Mouse (Mus musculus): ENCODE measurements around the gene Atg14.

The Atg14 gene

DNA sequence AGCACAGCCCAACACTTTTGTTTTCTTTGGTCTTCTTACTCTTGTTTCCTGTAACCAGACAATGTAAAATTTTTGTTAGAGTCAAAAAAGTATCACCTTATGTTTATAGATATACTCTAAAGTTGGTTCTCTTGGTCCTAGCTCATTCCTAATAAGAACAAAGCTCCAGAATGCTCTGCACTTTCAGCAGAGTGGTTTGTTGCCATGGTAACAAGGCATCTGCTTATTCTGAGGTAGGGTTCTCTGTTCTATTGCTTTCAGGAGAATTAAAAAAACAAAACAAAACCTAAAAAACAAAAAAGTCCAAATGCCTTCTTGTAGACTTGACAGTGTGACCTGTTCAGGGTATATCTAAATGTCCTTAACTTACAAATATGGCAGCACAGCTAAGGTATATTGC is 62.4 kb downstream of the Atg14 start:
- no peak for DNase-seq (ENCODE audit: low read depth, low spot score)

DNA sequence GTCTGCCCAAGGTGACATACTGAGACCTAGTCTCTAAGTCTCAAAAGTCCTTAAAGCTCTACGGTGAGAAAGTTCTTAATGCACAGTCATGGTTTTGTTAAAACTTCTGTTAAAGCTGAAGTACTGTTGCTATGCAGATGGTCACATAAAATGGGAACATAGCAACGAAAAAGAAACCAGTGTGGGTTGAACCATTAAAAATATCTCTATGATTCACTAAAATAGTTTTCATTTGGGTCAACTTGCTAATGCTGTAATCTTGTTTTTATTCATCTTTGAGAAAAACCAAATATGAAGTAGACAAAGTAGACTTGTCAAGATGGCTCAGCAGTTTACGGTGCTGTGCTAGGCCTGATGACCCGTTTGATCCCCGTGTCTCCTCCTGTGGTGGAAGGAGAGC is 63.8 kb downstream of the Atg14 start:
- DNase-seq (ENCODE audit: low read depth, low spot score) = no peak

DNA sequence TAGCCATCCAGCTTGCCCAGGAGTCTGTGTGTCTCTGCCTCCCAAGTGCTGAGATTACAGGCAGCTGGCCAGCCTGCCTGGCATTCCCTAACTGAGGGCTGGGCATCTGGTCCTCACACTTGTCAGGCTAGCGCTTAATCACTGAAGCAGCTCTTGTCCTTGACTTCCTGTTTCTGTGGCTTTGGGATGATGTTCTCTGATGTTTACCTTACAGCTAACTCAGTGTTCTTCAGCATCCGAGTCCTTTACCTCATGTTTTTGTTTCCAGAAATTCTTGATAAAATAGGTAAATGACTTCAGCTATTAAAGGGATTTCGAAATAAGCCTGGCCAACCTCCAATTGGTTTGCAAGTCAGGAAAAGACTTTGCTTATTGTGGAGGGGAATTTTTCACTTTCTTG is 66.4 kb downstream of the Atg14 start:
- no peak for DNase-seq (ENCODE audit: low read depth, low spot score)

- DNase-seq (ENCODE audit: low read depth, low spot score) = no peak
Measured at GRCm38 (mm10) chr14:47498632-47499031, 71.8 kb downstream of the Atg14 start.

GRCm38 (mm10) chr14:47497166-47497565 is 73.3 kb downstream of the Atg14 start:
- no peak for DNase-seq (ENCODE audit: low read depth, low spot score)

GRCm38 (mm10) chr14:47495951-47496350 is 74.5 kb downstream of the Atg14 start:
- no peak for DNase-seq (ENCODE audit: low read depth, low spot score)

DNA sequence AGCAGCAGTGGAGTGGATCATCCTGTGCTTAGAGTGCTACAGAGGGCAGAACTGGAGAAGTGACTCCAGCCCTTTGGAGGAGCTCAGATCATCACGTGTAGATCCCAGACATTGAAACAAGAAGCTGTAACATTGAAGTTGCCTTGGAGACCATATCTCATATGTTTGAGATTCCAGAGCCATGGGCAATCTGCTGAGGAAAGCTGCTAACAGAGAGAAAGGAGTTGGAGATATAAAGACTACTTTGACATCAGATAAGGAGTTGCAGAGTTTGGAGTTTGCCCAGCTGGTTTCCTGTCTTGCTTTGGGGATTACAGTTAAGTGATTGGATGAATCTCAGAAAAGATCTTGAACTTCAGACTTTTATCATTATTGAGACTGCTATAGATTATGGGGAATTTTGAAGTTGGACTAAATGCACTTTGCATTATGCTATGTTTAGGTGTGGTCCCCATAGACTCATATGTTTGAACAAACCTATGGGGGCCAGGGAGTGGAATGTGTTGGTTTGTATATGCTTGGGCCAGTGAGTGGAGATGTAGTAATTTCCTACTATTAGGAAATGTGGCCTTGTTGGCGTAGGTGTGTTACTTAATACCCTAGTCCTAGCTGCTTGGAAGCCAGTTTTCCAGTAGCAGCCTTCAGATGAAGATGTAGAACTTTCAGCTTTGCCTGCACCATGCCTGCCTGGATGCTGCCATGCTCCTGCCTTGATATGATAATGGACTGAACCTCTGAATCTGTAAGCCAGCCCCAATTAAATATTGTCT is 76.7 kb downstream of the Atg14 start:
- no peak for DNase-seq (ENCODE audit: low read depth, low spot score)
